Mouse (Mus musculus) hindbrain, embryonic 10.5 days (tissue): ENCODE measurements around the gene Syk. TPM values are rescaled to one million over a fixed set of nuclear protein-coding genes. Genes with fewer than 3 reads are reported as not detected.
A peak's percentile ranks its signal among the peaks of the same experiment; 100 is the strongest.

Experiments used
- DNase-seq: peaks from one replicate; pipeline ENCODE4 v3.0.0-alpha.2; 2017; ENCODE audit warnings: low spot score
- H3K27ac ChIP-seq: fragments of 300-500 bp; sonication (generic); 2 replicates; pipeline ENCODE4 v1.5.1; 2016; ENCODE audit warnings: mild to moderate bottlenecking, moderate library complexity
- H3K27me3 ChIP-seq: fragments of 300-500 bp; sonication (generic); 2 replicates; pipeline ENCODE4 v1.6.1; 2016; ENCODE audit warnings: mild to moderate bottlenecking; ENCODE audit not compliant: poor library complexity, insufficient read depth, severe bottlenecking
- H3K36me3 ChIP-seq: fragments of 300-500 bp; sonication (generic); 2 replicates; pipeline ENCODE4 v1.6.1; 2016; ENCODE audit warnings: mild to moderate bottlenecking, moderate library complexity
- H3K4me1 ChIP-seq: fragments of 300-500 bp; sonication (generic); replicated peaks from 2 replicates; pipeline ENCODE4 v1.6.1; 2016; ENCODE audit warnings: mild to moderate bottlenecking
- H3K4me3 ChIP-seq: fragments of 300-500 bp; sonication (generic); 2 replicates; pipeline ENCODE4 v1.5.1; 2016; ENCODE audit warnings: mild to moderate bottlenecking, moderate library complexity
- H3K9me3 ChIP-seq: fragments of 300-500 bp; sonication (generic); 2 replicates; pipeline ENCODE4 v1.6.1; 2016; ENCODE audit warnings: mild to moderate bottlenecking, moderate library complexity
- WGBS: fragments of 180-500 bp; shearing (Covaris S2); methylation state at CpG from one replicate; pipeline ENCODE4 v1.1.7; 2016; 5-methylcytosine and 5-hydroxymethylcytosine counted together
- polyA plus RNA-seq: library from polyadenylated mRNA; unstranded; fragments of >200 nt; fragmentation: Nextera tagmentation; extraction: Ambion mirVana; gene quantifications from 2 replicates; pipeline ENCODE4 v1.2.1, GENCODE M21; 2016

Gene Syk
- polyA plus RNA-seq, 1 experiment from 2014 or later, result 3.3 TPM

DNA sequence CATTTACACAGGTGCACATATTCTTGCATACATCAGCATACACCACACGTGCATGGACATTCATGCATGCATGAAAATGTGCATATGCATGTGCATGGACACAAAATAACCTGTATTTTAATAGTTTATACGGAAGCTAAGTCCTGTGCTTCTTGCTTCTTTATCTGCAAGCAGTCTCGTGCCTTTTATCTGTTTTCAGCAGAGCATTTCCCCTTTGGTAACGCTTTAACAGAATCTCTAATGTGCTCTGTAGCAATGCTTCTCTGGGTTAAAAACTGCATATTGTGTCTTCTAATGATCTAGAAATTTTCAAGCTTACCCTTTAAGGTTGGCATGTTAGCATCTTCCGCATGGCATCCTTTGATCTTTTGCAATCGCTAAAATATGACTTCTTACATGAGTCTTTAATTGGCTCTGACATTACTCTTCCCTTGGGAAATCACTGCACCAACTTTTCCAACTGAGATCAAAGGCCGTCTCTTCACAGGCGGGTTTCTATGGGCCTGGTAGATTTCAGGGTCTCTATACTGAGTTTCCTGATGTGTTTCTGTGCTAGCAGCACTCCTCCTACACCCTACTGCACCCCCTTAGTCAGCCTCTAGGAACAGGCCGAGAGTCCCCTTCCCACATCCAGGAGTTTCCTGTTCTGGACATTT, 30.0 kb upstream of the Syk start:
- Histone ChIP-seq H3K4me1 (peaks cover 4% of the 10 kb centered on the region; the same call in 1 of the 2 replicates), H3K4me3 (no peak overlapping the region), H3K27ac (no peak overlapping the region), H3K27me3 (no peaks in the 10 kb centered on the region), H3K36me3 (no peaks in the 10 kb centered on the region), H3K9me3 (0 out of 2 replicates have a peak, but pooled peaks cover 3% of the 10 kb centered on the region)
- DNase-seq, result no peak
- 72% methylated on average over 9 of the region's 9 CpGs for WGBS

DNA sequence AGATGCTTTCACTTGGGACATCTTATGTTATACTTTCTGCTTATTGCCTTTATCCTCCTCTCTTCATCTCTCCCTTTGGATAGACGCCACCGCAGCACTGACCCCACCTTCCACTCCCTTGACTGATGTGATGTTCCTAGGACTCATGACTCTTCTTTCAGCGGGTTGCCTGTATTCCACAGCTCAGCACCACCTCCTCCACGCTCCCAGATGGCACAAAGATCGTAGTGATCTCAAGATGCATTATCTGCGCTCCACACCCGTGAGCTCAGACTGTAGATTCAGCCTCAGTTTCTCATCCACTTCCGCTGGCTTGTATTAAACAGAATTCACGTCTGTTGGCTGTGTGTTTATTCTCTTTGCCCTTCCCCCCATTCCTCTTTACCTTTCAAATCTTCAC, 28.3 kb upstream of the Syk start:
- H3K9me3 ChIP-seq, result no peaks in the 10 kb centered on the region
- H3K27me3 ChIP-seq, result no peaks in the 10 kb centered on the region
- H3K4me3 ChIP-seq, result no peak overlapping the region
- no peaks in the 10 kb centered on the region for H3K36me3 ChIP-seq
- H3K27ac ChIP-seq, result no peak overlapping the region
- peaks cover 4% of the 10 kb centered on the region; the same call in 1 of the 2 replicates for H3K4me1 ChIP-seq
- 90% methylated on average over 9 of the region's 9 CpGs for WGBS
- no peak for DNase-seq

DNA sequence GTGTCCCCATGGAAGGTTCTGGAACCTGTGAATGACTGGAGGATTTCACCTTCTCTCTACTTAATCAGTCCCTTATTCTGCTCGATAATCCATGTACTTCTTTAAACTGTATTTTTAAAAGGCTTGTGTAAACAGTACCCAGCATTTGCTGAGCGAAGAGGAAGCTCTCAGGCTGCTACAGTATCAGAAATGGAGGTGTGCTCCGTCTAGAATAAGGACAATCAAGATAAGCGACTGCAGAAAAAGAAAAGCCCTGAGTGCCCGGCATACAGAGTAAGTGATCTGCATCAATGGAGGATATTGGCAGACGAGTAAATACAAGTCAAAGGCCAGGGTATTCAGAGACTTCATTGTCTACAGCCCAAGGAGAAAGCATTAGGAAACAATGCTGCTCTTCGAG, 25.6 kb upstream of the Syk start:
- DNase-seq, result no peak
- no peak overlapping the region for H3K27ac ChIP-seq
- no peaks in the 10 kb centered on the region for H3K36me3 ChIP-seq
- no peaks in the 10 kb centered on the region for H3K27me3 ChIP-seq
- WGBS, result 57% methylated on average over 7 of the region's 7 CpGs
- no peaks in the 10 kb centered on the region for H3K9me3 ChIP-seq
- peaks cover 21% of the 10 kb centered on the region for H3K4me1 ChIP-seq
- H3K4me3 ChIP-seq, result no peak overlapping the region

DNA sequence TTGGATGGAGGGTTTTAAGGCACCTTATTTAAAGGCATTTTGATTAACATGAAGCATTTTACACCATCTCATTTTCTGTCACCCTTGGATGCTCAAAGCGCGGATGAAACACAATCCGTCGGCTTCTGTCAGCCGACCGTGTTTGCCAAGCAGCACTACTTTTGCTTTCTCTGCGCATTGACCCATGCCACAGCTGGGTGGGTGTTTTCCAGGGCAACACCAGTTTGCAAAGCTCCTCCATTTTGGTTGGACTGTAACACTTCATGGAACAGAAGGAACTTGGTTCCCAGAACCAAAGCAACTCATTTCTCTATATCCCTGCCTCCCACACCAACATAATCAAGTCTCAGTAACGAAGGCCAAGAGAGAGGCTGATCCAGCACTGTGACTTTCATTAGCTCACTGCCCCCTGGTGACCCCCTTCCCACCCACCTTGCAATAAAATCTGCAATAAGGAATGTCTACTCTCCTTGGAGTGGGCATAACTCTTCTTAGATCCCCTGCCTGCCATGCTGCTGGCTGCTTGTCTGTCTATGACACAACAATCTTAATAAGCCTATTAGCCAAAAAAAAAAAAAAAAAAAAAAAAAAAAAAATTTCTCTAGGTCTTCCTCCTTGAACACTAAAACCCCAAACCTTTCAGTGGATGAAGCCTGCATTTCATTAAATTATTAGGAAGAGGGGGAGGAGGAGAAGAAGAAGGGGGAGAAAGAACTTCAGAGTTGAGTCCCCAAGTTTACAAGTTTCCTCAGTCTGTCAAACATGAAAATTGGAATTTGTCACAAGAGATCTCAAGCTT, 21.4 kb upstream of the Syk start:
- Histone ChIP-seq H3K4me1 (peaks cover 41% of the 10 kb centered on the region), H3K27me3 (no peaks in the 10 kb centered on the region), H3K27ac (peak overlapping the region; percentile 66; the same call in 1 of the 2 replicates), H3K36me3 (no peaks in the 10 kb centered on the region), H3K4me3 (no peak overlapping the region), H3K9me3 (no peaks in the 10 kb centered on the region)
- no peak for DNase-seq
- 84% methylated on average over 8 of the region's 8 CpGs for WGBS

DNA sequence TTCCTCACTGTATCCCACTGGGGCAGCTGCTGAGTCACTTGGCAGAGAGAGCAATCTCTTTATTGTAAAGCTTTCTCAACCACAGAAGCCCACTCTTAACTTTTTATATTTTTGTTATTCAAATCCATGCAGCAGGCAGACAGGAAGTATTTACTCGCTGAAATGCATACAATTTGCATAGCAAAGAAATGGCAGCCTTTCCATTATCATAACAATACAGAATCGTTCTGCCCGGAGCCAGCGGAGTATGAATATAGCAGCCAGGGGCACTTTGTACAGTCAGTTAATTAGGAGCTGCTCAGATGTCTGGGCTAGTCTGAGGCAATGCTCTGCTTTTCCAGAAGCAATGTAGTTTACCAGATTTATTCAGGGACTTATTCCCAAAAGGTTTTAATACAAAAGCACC, 20.8 kb upstream of the Syk start:
- 22% methylated on average over 4 of the region's 4 CpGs for WGBS
- Histone ChIP-seq H3K4me3 (no peak overlapping the region), H3K9me3 (no peaks in the 10 kb centered on the region), H3K4me1 (peaks cover 41% of the 10 kb centered on the region), H3K36me3 (no peaks in the 10 kb centered on the region), H3K27me3 (no peaks in the 10 kb centered on the region), H3K27ac (no peak overlapping the region)
- no peak for DNase-seq

DNA sequence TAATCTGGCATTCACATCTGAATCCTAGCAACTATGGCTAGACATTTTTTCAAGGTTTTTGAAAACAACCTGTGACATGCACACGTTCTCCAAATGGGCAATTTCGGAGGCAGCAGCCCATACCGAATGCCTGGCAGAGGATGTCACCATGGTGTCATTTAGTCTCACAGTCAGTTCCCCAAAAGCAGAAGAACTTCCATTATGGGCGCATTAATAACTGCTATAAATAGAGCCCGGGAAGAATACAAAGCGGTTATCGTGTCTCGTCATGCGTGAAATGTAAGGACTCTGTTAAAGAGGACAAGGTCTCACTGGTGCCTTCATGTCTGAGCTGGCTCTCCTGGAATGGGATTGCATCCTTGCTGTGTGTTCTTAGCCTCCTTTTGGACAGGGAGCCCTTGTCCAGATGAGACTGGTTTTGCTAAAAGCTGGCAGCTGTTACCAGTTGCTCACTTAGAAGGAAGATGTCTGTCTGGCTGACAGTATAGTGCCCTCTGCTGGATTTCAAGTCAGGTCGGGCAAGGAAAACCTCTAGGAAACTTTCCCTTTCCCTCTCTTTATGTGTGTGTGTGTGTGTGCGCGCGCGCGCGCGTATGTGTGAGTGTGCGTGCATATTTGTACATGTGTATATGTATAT, 17.8 kb upstream of the Syk start:
- Histone ChIP-seq H3K4me1 (peaks cover 41% of the 10 kb centered on the region), H3K4me3 (no peak overlapping the region), H3K36me3 (no peaks in the 10 kb centered on the region), H3K27ac (no peak overlapping the region), H3K27me3 (no peaks in the 10 kb centered on the region), H3K9me3 (no peaks in the 10 kb centered on the region)
- peak; percentile 18 for DNase-seq
- WGBS, result 78% methylated on average over 18 of the region's 18 CpGs

DNA sequence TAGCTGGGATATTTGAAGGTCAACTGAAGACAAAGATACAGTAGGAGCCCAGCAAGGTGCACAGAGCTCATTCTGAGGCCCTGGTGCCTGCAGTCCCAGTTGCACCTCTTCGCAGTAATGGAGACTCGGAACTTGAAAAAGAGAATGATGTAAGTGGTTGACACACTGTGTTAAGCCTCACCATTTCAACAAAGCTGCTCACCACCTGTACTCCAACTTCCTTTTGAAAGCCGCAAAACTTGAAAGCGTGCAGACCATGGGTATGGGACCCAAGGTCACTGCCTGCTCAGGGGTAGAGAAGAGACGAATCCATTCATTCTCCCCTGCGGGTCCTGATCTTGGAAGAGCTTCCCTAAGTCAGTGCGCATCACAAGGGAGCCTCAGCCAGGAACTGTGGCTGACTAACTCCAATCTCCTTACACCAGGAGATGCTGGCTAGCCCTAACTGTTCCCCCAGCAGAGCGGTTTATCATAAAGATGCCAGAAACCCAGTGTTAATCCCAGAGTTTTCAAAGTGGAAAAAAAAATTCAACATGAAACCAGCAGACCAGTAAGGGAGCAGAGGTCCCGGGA, 16.7 kb upstream of the Syk start:
- DNase-seq, result no peak
- 88% methylated on average over 9 of the region's 9 CpGs for WGBS
- H3K9me3 ChIP-seq, result no peaks in the 10 kb centered on the region

DNA sequence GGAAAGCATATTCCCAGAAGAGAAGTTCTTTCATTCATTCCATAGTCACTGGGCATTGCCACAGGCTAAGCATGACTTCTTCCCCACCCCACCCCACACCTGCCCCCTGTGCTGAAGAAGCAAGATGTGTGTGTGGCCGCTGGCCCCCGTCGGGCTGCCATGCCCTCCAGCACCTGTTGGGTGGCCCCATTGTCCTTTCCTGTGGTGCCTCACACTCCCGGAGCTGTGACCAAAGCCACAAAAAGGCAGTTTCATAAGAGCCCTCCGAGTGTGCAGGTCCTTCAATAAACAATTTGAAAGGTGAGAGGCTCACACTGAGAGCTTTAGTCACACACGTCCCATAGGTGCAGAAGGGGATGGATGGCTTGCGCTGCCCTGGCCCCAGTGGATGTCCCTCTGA, 16.2 kb upstream of the Syk start:
- Histone ChIP-seq H3K27me3 (no peaks in the 10 kb centered on the region), H3K36me3 (no peaks in the 10 kb centered on the region), H3K4me3 (no peak overlapping the region), H3K27ac (no peak overlapping the region), H3K4me1 (peaks cover 30% of the 10 kb centered on the region), H3K9me3 (no peaks in the 10 kb centered on the region)
- DNase-seq, result no peak
- 80% methylated on average over 7 of the region's 7 CpGs for WGBS

More for the DNA sequence above, 16.7 kb upstream of the Syk start:
- no peaks in the 10 kb centered on the region for H3K27me3 ChIP-seq
- H3K27ac ChIP-seq, result no peak overlapping the region
- no peak overlapping the region for H3K4me3 ChIP-seq
- H3K4me1 ChIP-seq, result peaks cover 35% of the 10 kb centered on the region
- no peaks in the 10 kb centered on the region for H3K36me3 ChIP-seq

DNA sequence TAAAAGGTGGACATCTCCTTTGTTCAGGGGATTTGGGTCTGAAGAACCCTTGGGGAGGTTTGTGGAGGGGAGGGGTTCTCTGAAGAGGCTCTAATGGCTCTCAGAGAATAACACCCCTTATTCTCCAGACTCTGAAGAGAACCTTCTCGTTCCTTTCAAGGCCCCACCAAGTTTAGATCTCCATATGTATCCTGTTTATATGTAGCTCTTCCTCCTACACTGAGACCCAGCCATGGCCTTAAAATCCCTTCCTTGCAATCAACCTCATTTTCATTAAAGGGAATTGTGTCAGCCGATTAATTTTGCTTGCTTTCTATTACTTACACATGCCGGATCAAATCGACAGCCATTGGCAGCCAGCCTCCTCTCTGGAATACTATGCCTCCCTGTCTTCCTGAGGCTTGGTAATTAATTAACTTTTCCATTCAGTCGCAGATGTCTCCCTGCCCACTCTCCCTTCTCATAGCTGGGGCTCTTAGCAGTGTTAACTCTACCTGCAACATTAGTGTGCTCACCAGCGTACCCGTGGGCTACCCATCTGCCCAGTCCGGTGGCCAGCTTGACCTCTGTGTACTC, 13.7 kb upstream of the Syk start:
- DNase-seq, result no peak

DNA sequence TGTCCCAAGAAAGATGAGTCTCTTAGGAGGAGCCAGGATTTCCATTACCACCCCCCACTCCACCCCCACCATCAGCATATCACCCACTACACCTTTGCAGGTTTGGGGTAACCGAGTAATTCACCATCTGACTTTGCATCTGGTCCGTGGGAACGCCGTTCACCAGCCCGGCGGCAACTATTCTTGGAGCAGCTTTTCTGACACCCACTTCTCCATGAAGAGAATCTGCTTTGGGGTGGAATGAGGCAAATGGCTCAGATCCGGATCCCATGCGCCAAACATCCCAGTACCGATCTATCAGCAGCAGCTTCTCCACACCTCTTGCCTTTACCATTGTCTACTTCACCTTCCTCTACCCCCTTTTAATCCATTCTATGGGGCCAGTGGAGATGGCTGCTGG, 12.7 kb upstream of the Syk start:
- DNase-seq, result no peak
- Histone ChIP-seq H3K27me3 (no peaks in the 10 kb centered on the region; the same call in 1 of the 2 replicates), H3K9me3 (no peaks in the 10 kb centered on the region), H3K36me3 (no peaks in the 10 kb centered on the region), H3K27ac (no peak overlapping the region), H3K4me3 (no peak overlapping the region), H3K4me1 (peaks cover 7% of the 10 kb centered on the region; the same call in 1 of the 2 replicates)
- WGBS, result 88% methylated on average over 9 of the region's 9 CpGs

More for the DNA sequence above, 13.7 kb upstream of the Syk start:
- H3K9me3 ChIP-seq, result no peaks in the 10 kb centered on the region
- H3K27me3 ChIP-seq, result no peaks in the 10 kb centered on the region
- H3K4me1 ChIP-seq, result peaks cover 13% of the 10 kb centered on the region; the same call in 1 of the 2 replicates
- no peak overlapping the region for H3K4me3 ChIP-seq
- 81% methylated on average over 8 of the region's 8 CpGs for WGBS
- H3K36me3 ChIP-seq, result no peaks in the 10 kb centered on the region
- no peak overlapping the region for H3K27ac ChIP-seq

DNA sequence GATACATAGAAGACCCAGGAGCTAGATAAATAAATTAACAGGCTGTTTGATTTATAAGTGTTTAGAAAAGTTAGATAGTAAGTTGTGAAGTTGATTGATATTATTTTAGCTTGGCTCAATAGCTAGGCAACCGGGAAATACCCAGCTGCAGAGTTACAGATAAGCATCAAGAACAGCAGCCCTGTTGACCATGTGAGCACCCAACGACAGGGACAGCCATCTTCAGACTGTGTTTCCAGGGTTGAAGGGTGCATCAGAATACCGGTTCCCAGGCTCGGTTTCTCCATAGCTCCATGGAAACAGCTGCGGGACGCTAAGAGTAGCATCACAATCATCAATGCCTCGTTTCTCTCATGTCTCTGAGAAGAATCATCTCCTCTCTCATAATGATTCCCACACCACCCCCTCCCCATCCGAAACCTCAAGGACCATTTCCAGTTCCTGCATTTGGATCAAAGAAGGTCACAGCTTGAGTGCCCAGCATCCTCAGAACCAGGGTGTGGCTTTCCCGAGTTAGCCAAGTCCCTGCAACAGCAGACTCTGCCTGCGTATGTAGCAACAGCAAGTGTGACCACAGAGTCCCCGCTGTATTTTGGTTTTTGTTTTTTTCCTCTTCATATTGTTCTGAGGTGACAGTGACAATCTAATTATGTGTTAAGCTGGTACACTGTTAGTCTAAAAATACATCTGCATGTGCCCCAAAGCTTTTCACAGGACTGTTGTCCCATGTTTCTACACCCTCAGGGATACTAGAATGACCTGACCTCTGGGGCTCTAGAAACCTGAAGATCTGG, 11.2 kb upstream of the Syk start:
- Histone ChIP-seq H3K36me3 (no peaks in the 10 kb centered on the region), H3K4me1 (peaks cover 6% of the 10 kb centered on the region), H3K27me3 (no peaks in the 10 kb centered on the region; the same call in 1 of the 2 replicates), H3K9me3 (no peaks in the 10 kb centered on the region), H3K4me3 (no peak overlapping the region), H3K27ac (no peak overlapping the region)
- DNase-seq, result no peak
- 84% methylated on average over 11 of the region's 11 CpGs for WGBS
